Mouse (Mus musculus): ENCODE data around the gene Mbd5.

The Mbd5 gene

DNA sequence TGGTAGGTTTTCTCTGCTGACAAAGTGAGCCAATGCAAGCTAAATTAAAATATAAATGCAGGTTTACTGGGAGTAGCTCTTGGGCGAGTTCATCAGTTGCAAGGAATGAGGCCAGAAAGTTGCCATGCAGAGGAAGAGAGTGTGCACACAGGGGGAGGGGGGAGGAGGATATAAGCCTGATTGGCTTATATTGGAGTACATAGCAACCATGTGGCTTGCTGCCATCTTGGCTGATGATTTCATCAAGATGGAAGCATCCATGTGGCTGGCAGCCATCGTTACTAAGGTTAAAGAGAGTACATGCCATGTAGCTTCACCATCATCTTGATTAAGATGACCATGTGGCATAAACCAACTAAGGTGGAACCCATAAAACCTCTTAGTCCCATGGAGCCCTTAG, 395.0 kb downstream of the Mbd5 start:
- DNase-seq (ENCODE audit: low read depth, low spot score): no peak

GRCm38 (mm10) chr2:49345786-49346185, 396.5 kb downstream of the Mbd5 start:
- no peak for DNase-seq (ENCODE audit: low read depth, low spot score)

GRCm38 (mm10) chr2:49349813-49350212, 400.5 kb downstream of the Mbd5 start:
- no peak for DNase-seq (ENCODE audit: low read depth, low spot score)

- no peak for DNase-seq (ENCODE audit: low read depth, low spot score)
Observed at GRCm38 (mm10) chr2:49350852-49351251, 401.5 kb downstream of the Mbd5 start.

- no peak for DNase-seq (ENCODE audit: low read depth, low spot score)
Observed at GRCm38 (mm10) chr2:49354066-49354465, 404.8 kb downstream of the Mbd5 start.

- DNase-seq (ENCODE audit: low read depth, low spot score): no peak
Observed at GRCm38 (mm10) chr2:49355867-49356266, 406.6 kb downstream of the Mbd5 start.

DNA sequence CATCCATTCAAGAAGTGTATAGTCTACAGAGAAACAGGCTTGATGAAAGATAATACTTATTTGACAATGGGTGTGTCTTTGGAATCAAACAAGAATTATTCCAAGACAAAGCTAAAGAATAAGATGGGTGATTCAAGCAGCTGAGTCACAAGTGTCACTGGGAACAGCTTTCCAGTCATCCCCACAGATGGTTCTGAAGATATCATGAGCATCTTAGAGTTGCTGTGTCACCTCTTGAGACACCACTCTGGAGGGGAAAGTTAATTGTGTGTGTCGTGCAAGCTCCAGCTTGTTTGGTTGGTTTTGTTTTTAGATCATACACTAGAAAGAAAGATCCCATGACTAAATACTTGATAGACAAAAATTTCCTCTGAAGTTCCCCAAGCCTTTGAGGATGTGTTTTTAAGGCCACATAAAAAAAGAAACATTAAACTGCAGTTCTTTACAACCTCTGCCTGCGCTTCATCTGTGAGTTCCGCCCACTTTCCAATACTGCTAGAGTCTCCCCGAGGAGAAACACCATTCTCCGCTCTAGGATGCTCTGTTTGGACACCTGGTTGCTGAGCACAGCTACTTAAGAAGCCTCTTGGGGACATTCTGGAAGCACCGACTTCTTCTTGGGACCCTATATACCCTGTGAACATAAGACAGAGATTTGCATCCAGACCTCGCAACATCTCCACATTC, 409.0 kb downstream of the Mbd5 start:
- no peak for DNase-seq (ENCODE audit: low read depth, low spot score)

DNA sequence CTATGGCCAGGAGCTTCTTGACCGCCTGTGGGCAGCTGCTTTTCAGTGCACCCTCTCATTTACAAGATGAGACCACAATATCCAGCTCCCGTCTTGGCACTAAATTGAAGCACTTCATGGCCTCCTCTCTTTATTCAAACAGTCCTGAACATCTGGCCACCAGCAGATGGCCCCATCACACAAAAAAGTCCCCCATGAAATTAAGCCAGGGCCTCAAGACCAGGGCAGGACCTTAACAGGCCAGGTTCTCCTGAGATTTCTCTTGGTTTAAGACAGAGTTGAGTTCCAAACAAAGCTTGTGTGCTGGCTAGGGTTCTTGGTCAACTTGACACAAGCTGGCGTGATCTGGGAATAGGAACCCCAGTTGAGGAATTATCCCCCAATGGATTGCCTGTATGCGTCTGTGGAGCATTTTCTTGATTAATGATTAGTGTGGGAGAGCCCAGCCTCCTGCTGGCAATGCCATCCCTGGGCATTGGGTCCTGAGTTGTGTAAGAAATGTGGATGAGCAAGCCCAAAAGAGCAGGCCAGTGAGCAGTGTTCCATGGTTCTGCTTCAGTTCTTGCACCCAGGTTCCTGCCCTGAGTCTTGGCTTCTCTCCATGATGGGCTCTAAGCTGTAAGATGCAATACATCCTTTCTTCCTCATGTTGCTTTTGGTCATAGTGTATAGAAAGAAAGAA, 409.7 kb downstream of the Mbd5 start:
- DNase-seq (ENCODE audit: low read depth, low spot score): no peak

DNA sequence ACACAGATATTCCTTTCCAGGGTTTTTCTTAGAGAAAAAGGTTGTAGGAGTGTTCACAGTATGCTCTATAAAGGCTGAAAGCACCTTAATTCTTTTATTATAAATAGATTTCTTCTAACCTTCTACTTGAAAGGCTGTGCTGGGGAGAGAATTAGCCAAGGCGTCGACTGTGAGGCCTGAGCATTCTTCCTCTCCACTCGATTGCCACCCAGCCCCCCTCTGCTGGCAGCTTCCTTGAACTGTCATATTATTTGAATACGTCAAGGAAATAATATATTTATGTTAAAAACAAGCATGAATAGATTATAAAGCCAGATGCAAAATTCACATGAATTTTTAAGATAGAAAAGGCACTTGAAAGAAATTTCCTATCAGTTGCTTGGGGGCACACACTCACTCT, 410.4 kb downstream of the Mbd5 start:
- no peak for DNase-seq (ENCODE audit: low read depth, low spot score)

GRCm38 (mm10) chr2:49364546-49364945, 415.2 kb downstream of the Mbd5 start:
- no peak for DNase-seq (ENCODE audit: low read depth, low spot score)

GRCm38 (mm10) chr2:49366878-49367545, 417.7 kb downstream of the Mbd5 start:
- no peak for DNase-seq (ENCODE audit: low read depth, low spot score)

DNA sequence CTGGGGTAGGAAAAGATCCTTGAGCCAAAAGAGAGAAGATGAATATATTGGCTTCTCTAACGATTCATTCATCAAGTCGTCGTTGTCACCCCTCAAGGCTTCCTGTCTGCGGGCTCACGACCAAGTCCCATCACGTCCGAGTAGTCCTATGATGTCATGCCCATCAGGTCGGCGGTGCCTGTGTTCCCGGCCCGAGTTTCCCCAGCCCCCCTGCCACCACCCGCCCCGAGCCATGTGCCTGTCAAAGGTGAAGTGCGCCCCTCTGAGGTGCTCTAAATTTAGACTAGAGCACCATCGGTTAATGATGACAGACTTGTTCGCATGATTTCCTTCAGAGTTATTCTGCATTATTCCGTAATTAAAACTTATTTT, 418.2 kb downstream of the Mbd5 start:
- no peak for DNase-seq (ENCODE audit: low read depth, low spot score)

- DNase-seq (ENCODE audit: low read depth, low spot score): no peak
Observed at GRCm38 (mm10) chr2:49371632-49372031, 422.3 kb downstream of the Mbd5 start.

- no peak for DNase-seq (ENCODE audit: low read depth, low spot score)
Observed at GRCm38 (mm10) chr2:49372586-49372985, 423.3 kb downstream of the Mbd5 start.
